Mouse (Mus musculus) kidney, embryonic 15.5 days (tissue): ENCODE measurements at regions not wholly inside any gene's neighbourhood (a gene's known extent, or its start where the extent isn't known, plus 50 kb on each side); places are given as distances from the start of the nearest gene placed in this dataset.
A peak's percentile ranks its signal among the peaks of the same experiment; 100 is the strongest.
"Not testable (repeated sequence)": the region's sequence is repeated elsewhere in the genome, so short reads cannot be mapped to it uniquely, and the experiment has no call there.

Experiments
- ATAC-seq: fragments of 200-750 bp; cut with Nextera tagmentation; replicated peaks from 2 replicates; pipeline ENCODE4 v1.8.0; 2017; ENCODE audit warnings: moderate TSS enrichment; ENCODE audit not compliant: low FRiP score
- H3K27ac ChIP-seq: fragments of 300-500 bp; sonication (generic); 2 replicates; pipeline ENCODE4 v1.5.1; 2015; ENCODE audit warnings: mild to moderate bottlenecking, inconsistent platforms
- H3K27me3 ChIP-seq: fragments of 300-500 bp; sonication (generic); 2 replicates; pipeline ENCODE4 v1.6.1; 2015; ENCODE audit warnings: inconsistent platforms
- H3K36me3 ChIP-seq: fragments of 300-500 bp; sonication (generic); 2 replicates; pipeline ENCODE4 v1.6.1; 2015; ENCODE audit warnings: inconsistent platforms
- H3K4me1 ChIP-seq: fragments of 300-500 bp; sonication (generic); 2 replicates; pipeline ENCODE4 v1.6.1; 2015; ENCODE audit warnings: inconsistent platforms
- H3K4me2 ChIP-seq: fragments of 300-500 bp; sonication (generic); 2 replicates; pipeline ENCODE4 v1.6.1; 2015; ENCODE audit warnings: moderate library complexity, mild to moderate bottlenecking, inconsistent platforms
- H3K4me3 ChIP-seq: fragments of 300-500 bp; sonication (generic); replicated peaks from 2 replicates; pipeline ENCODE4 v1.5.1; 2015; ENCODE audit warnings: mild to moderate bottlenecking, inconsistent platforms
- H3K9ac ChIP-seq: fragments of 300-500 bp; sonication (generic); 2 replicates; pipeline ENCODE4 v1.6.1; 2015; ENCODE audit warnings: mild to moderate bottlenecking, inconsistent platforms
- H3K9me3 ChIP-seq: fragments of 300-500 bp; sonication (generic); replicated peaks from 2 replicates; pipeline ENCODE4 v1.6.1; 2016; ENCODE audit warnings: inconsistent platforms
- WGBS: fragments of 180-500 bp; shearing (Covaris S2); methylation state at CpG from one replicate; pipeline ENCODE4 v1.1.7; 2015; ENCODE audit warnings: mixed read lengths; 5-methylcytosine and 5-hydroxymethylcytosine counted together

DNA sequence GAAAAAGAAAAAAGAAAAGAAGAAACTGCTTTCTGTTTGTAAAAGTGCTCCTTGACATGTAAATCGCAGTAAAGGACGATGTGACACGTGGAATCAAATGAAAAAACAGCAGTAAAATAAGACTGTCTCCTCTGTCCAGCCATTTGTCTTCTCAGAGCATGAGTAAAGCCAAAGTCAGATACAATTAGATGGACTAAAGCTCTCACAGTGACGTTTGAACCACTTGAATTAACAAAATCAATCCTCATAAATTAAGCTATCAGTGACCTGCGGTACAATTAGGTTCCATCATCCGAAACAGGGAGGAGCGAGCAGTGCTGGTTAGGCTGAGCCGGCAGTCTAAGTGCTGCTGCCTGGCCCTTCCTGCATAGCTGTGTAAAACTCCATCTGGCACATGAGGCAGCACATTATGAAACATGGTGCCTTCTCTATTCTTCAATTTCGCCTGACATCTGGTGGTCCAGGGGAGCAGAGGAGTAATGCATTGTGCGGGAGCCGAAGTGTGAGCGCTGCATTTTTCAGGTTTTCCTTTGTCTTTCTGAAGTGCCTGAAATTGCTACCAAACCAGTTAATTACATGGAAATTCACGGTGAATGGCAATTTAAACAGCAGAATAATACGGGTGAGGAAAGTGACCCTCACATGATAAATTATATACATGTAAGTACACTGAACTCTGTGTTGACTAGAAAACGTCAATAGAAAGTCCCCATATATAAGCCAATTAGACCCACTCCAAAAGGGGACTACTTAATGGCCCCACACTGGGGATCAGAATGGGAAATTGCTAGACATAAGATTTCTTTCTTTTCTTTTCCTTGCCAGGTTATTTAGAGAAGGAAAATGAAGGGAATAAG, 118.1 kb downstream of the Mmrn1 start:
- Histone ChIP-seq H3K9me3 (no peaks in the 10 kb centered on the region), H3K4me3 (no peak overlapping the region), H3K36me3 (no peaks in the 10 kb centered on the region), H3K27me3 (no peaks in the 10 kb centered on the region), H3K27ac (no peak overlapping the region), H3K9ac (no peak overlapping the region), H3K4me1 (no peaks in the 10 kb centered on the region), H3K4me2 (peak overlapping the region; percentile 17; the same call in 1 of the 2 replicates)
- 0 out of 2 replicates have a peak, but pooled peaks have one; percentile 62 for ATAC-seq
- WGBS = 43% methylated on average over 15 of the region's 15 CpGs

DNA sequence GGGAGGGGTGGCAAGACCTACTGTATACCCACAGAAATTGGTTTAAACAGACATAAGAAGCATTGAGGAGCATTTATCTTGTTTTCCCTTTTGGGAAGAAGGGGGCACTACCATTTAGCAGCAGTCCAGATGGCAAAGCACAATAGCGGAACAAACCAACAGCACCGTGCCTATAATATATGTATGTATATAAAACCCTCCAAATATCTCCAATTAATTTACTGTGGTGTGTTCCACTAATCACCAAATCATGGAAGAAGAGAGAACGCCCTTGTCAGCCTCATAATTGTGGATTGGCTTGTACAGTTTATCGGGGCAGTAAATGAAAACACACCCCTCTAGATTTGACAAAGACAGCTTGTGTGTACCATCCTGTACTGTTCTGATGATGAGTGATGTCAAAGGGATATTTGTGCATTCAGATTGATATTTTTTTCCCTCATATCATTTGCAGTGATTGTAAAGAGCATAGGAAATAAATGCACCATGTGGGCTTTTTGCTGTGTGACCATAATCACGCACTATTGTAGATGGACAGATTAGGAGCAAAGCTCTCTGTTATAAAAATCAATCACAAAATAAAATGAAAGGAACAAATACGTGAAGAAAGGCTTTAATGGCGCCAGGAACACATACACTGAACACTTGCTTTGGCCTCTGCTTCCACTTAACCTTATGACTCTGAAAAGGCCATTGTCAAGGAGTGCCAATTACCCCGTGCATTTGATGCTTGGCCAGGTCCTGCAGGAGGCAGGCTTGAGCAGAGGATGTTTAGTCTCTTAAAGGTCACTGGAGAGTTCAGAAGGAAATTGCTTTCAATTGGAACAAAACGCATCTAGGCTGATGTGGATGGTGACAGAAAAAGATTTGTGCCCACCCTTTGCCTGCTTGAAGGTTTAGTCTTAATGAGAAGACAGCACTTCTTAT, 119.0 kb downstream of the Mmrn1 start:
- no peak for ATAC-seq
- Histone ChIP-seq H3K9ac (no peak overlapping the region), H3K36me3 (no peaks in the 10 kb centered on the region), H3K27ac (no peak overlapping the region), H3K9me3 (no peaks in the 10 kb centered on the region), H3K4me1 (no peaks in the 10 kb centered on the region), H3K4me3 (no peak overlapping the region), H3K27me3 (no peaks in the 10 kb centered on the region), H3K4me2 (no peak overlapping the region)
- WGBS = 73% methylated on average over 9 of the region's 9 CpGs

DNA sequence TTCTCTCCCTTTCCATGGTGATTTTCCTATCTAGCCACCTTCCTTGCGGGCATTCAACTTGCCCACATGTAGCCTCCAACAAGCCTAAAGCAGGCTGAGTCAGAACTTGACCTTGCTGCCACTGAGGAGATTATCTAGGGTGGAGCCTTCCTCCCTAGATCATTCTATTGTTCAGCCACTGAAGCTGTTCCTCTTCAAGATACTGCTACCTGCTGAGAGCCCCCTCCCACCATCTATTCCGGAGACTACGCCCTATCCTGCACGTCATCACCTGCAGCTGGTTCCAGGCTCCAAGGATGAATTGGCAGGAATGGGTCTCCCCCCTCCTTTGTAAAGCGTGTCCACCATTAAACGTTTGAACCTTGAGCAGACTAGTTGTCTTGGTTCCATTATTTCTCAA, 122.9 kb downstream of the Mmrn1 start:
- H3K9me3 ChIP-seq, H3K27me3 ChIP-seq, H3K4me1 ChIP-seq, H3K9ac ChIP-seq, H3K4me2 ChIP-seq, H3K27ac ChIP-seq, H3K4me3 ChIP-seq, ATAC-seq, H3K36me3 ChIP-seq: not testable (repeated sequence)
- WGBS = 92% methylated on average over 6 of the region's 6 CpGs

DNA sequence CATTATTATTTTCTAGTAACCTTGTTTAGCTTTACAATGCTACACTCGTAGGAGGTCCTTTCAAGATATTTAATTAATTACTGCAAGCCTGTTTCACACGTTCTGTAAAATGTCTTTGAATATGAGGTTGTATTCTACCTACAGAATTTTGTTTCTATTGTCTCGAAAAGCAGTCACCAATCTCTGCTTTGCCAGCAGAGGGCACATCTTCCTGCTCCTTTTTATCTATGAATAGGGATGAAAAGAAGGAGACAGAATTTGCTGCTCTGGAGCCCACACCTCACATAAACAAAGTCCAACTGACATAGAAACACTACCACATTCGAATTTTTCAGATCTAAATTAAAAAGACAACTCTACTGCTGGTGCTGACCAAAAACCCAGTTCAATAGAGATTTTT, 117.0 kb upstream of the Ccser1 start:
- no peak for ATAC-seq
- H3K4me2 ChIP-seq = no peak overlapping the region
- peaks cover 16% of the 10 kb centered on the region for H3K4me1 ChIP-seq
- H3K27ac ChIP-seq = no peak overlapping the region
- 38% methylated on average over 4 of the region's 4 CpGs for WGBS
- H3K9ac ChIP-seq = no peak overlapping the region
- no peaks in the 10 kb centered on the region for H3K9me3 ChIP-seq
- H3K4me3 ChIP-seq = no peak overlapping the region
- no peaks in the 10 kb centered on the region for H3K27me3 ChIP-seq
- H3K36me3 ChIP-seq = no peaks in the 10 kb centered on the region

DNA sequence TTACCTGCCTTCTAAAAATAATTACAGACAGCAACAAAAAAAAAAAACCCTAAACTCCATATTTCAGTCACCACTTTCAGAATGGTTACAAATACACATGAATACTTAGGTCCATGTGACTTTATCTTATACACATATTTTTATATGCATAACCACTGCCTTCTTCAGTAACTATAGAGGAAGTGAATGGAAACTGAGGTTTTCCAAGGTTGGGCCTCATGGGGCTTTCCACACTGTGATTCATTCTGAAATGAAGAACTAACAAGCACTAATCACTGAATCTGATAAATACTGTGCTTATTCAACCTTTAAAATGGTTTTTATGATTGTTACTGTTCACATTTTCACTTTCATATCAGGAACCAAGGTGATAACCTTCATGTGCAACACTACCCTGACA, 114.4 kb upstream of the Ccser1 start:
- Histone ChIP-seq H3K4me1 (peaks cover 17% of the 10 kb centered on the region), H3K9me3 (no peaks in the 10 kb centered on the region), H3K27me3 (no peaks in the 10 kb centered on the region), H3K9ac (no peak overlapping the region), H3K27ac (no peak overlapping the region), H3K36me3 (no peaks in the 10 kb centered on the region), H3K4me3 (no peak overlapping the region), H3K4me2 (no peak overlapping the region)
- no peak for ATAC-seq

DNA sequence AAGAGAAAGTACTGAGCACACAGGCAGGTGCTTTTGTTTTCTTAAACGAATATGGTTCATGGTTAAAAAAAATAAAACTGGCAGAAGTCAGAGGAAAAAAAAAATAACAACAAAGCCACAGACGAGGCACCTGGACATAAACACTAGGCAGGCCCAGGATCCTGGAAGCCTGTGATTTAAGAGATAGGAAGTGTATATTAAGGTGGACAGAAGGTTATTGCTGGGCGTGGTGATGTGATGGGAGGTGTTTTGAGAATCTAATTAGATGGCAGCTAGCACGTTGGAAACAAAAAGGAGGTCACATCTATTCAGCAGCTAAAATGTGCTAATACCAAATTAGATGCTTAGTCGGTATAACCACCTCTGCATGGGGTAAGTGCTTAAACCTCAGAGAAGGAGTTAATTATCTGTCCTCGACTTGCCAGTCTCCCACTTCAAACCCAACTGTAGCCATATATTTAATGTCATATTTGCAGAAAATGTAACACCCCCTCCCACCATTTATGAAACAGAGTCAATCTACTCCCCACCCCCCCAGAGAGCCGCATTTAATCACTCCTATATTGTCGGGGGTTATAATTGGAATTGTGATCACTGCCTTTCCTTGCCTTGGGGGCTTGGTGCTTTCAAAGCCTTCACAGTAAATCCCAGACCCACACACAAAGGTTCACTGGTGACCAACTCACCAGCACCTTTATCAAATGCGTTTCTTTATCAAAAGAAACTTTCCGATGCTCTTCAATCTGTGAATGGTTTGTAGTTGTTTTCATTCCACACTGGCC, 113.4 kb upstream of the Ccser1 start:
- H3K27me3 ChIP-seq = no peaks in the 10 kb centered on the region
- H3K27ac ChIP-seq = 0 out of 2 replicates have a peak overlapping the region, but pooled peaks have one; percentile 27
- WGBS = 41% methylated on average over 10 of the region's 10 CpGs
- H3K4me3 ChIP-seq = no peak overlapping the region
- H3K36me3 ChIP-seq = no peaks in the 10 kb centered on the region
- 0 out of 2 replicates have a peak overlapping the region, but pooled peaks have one; percentile 45 for H3K4me2 ChIP-seq
- peaks cover 17% of the 10 kb centered on the region for H3K4me1 ChIP-seq
- no peak overlapping the region for H3K9ac ChIP-seq
- H3K9me3 ChIP-seq = no peaks in the 10 kb centered on the region
- no peak for ATAC-seq

DNA sequence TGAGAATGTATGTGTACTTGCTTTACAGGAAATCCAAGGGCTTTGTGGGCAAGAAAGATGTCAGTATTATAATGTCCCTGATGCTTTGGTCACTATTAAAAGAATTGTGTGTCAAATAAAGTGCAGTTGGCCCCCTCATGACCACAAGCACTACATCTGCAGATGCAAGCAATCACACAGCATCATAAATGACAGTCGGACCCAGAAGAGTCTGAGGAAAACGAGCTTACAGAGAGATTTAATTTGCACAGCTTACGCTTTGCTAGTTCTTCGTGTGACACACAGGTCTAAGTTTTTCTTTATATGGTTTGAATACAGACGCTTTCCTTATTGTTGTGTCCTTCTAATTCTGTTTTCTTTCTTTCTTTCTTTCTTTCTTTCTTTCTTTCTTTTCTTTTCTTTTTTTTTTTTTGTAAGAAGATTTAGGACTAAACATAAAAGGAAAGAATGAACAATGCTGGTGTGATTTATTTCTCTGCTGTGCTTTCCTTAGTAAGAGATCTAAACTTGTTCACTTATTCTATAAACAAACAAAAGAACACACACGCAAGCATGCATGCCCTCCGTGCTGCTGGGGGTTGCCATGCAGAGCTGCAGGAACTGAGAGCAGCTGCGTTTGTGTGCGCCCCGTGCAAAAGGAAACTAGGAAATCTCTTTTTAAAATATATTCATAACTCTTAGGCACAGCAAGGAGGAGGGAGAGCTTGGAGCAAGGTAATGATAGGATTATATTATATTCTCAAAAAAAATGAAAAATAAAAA, 112.6 kb upstream of the Ccser1 start:
- H3K9ac ChIP-seq = no peak overlapping the region
- no peaks in the 10 kb centered on the region for H3K9me3 ChIP-seq
- ATAC-seq = peak; percentile 77; the same call in 1 of the 2 replicates
- no peaks in the 10 kb centered on the region for H3K27me3 ChIP-seq
- H3K4me3 ChIP-seq = no peak overlapping the region
- H3K4me2 ChIP-seq = peak overlapping the region; percentile 45
- 18% methylated on average over 10 of the region's 10 CpGs for WGBS
- peaks cover 17% of the 10 kb centered on the region for H3K4me1 ChIP-seq
- H3K36me3 ChIP-seq = no peaks in the 10 kb centered on the region
- H3K27ac ChIP-seq = 0 out of 2 replicates have a peak overlapping the region, but pooled peaks have one; percentile 48

DNA sequence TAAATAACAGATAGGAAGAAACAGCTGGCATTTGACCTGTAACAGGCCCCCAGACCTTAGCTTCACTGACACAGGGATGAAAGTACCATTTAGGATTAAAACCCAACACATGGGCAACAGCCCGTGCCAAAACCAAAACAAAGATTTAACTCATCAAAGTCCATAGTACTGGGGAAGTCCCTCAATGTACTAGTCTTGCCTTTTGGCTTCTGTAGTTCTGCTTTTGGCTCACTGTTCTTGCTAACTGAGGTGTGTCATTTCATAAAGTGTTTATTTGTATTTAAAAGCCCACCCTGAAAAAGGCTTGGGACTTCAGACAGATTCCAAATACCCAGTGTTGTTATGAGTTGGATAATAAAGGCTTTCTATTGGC, 112.0 kb upstream of the Ccser1 start:
- Histone ChIP-seq H3K27me3 (no peaks in the 10 kb centered on the region), H3K9me3 (no peaks in the 10 kb centered on the region), H3K9ac (no peak overlapping the region), H3K4me1 (peaks cover 17% of the 10 kb centered on the region), H3K27ac (0 out of 2 replicates have a peak overlapping the region, but pooled peaks have one; percentile 48), H3K36me3 (no peaks in the 10 kb centered on the region), H3K4me2 (peak overlapping the region; percentile 45), H3K4me3 (no peak overlapping the region)
- WGBS = 9% methylated on average over 1 of the region's 1 CpGs
- ATAC-seq = peak; percentile 85

DNA sequence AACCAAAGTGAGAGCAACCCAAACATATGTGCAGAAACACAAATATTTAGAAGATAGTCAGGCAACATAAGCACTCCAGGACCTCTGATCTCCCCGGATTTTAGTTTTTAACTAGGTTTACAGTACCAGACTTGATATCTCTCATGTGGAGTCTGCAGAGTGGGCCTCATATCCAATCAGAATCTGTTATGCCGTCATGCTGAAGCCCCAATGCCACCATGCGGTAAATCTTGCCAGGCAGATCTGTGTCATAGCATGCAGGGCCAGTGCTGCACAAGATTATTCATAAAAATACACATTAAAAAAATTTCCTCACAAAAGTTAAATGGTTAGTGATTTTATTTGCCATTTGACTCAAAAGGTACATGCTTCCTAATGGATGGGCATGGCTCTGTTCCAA, 106.9 kb upstream of the Ccser1 start:
- no peak for ATAC-seq

DNA sequence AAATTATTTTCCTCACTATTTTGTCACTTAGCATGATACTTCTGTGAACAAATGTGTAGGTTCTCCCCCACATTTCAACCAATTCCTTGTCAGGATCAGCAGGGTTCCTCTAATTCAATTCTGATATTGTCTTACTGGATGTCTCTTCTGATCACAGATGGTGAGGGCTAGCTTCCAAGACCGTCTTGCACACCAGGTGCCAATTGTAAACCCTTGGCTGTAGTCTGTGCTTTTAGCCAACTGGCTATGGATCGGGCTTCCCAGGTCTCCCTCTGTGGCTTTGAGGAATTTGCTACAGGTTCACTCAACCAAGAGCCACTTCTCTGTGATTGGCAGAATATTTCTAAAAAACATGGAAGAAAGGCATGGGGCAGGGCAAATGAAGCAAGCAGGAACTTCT, 106.3 kb upstream of the Ccser1 start:
- H3K9ac ChIP-seq = no peak overlapping the region
- H3K4me2 ChIP-seq = no peak overlapping the region
- no peaks in the 10 kb centered on the region for H3K27me3 ChIP-seq
- H3K4me3 ChIP-seq = no peak overlapping the region
- no peaks in the 10 kb centered on the region for H3K9me3 ChIP-seq
- 84% methylated on average over 2 of the region's 2 CpGs for WGBS
- no peaks in the 10 kb centered on the region for H3K36me3 ChIP-seq
- H3K27ac ChIP-seq = no peak overlapping the region
- no peak for ATAC-seq
- H3K4me1 ChIP-seq = no peaks in the 10 kb centered on the region

More for the DNA sequence above, 106.9 kb upstream of the Ccser1 start:
- no peak overlapping the region for H3K9ac ChIP-seq
- H3K36me3 ChIP-seq = no peaks in the 10 kb centered on the region
- H3K27ac ChIP-seq = no peak overlapping the region
- 82% methylated on average over 3 of the region's 3 CpGs for WGBS
- no peaks in the 10 kb centered on the region for H3K4me1 ChIP-seq
- H3K4me2 ChIP-seq = no peak overlapping the region
- H3K27me3 ChIP-seq = no peaks in the 10 kb centered on the region
- H3K4me3 ChIP-seq = no peak overlapping the region
- H3K9me3 ChIP-seq = no peaks in the 10 kb centered on the region

DNA sequence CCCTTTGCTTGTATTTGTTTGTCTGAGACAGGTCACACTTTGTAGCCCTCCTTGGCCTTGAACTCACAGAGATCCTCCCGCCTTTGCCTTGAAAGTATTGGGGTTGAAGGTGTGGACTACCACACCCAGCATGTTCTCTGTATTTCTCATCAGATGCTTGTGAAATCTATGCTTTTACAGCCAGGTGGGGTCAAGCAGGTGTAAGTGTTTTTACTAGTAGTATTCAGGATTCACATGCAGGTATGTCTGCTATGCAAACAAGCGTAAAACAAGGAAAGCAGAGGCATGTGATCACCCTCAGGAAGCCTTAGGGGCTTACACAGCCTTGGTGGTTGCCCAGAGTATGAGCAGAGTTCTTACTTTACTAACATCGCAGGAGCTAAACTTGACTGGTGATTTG, 105.4 kb upstream of the Ccser1 start:
- no peaks in the 10 kb centered on the region for H3K4me1 ChIP-seq
- no peaks in the 10 kb centered on the region for H3K36me3 ChIP-seq
- no peaks in the 10 kb centered on the region for H3K9me3 ChIP-seq
- no peak overlapping the region for H3K27ac ChIP-seq
- no peak for ATAC-seq
- no peaks in the 10 kb centered on the region for H3K27me3 ChIP-seq
- H3K9ac ChIP-seq = no peak overlapping the region
- 89% methylated on average over 3 of the region's 3 CpGs for WGBS
- H3K4me2 ChIP-seq = no peak overlapping the region
- no peak overlapping the region for H3K4me3 ChIP-seq
